Mouse (Mus musculus) intestine, postnatal 0 days (tissue): ENCODE measurements around the gene Cgas. TPM values are rescaled to one million over a fixed set of nuclear protein-coding genes. Genes with fewer than 3 reads are reported as not detected.

Source experiments
- ATAC-seq: fragments of 200-750 bp; cut with Nextera tagmentation; 2 replicates; pipeline ENCODE4 v1.8.0; 2017; ENCODE audit warnings: mild to moderate bottlenecking, moderate TSS enrichment, moderate library complexity
- H3K27ac ChIP-seq: fragments of 300-500 bp; sonication (generic); 2 replicates; pipeline ENCODE4 v1.5.1; 2014; ENCODE audit warnings: mild to moderate bottlenecking, low read depth, low read length, moderate library complexity
- H3K27me3 ChIP-seq: fragments of 300-500 bp; sonication (generic); replicated peaks from 2 replicates; pipeline ENCODE4 v1.6.1; 2014; ENCODE audit warnings: low read length, mixed read lengths; ENCODE audit not compliant: control insufficient read depth, insufficient read depth
- H3K36me3 ChIP-seq: fragments of 300-500 bp; sonication (generic); 2 replicates; pipeline ENCODE4 v1.6.1; 2014; ENCODE audit warnings: mild to moderate bottlenecking, moderate library complexity; ENCODE audit not compliant: control insufficient read depth, insufficient read depth
- H3K4me1 ChIP-seq: fragments of 300-500 bp; sonication (generic); replicated peaks from 2 replicates; pipeline ENCODE4 v1.6.1; 2014; ENCODE audit warnings: antibody characterized with exemption, low read length, mixed read lengths; ENCODE audit not compliant: control insufficient read depth, insufficient read depth
- H3K4me2 ChIP-seq: fragments of 300-500 bp; sonication (generic); replicated peaks from 2 replicates; pipeline ENCODE4 v1.6.1; 2014; ENCODE audit warnings: low read depth, mild to moderate bottlenecking, moderate library complexity
- H3K4me3 ChIP-seq: fragments of 300-500 bp; sonication (generic); 2 replicates; pipeline ENCODE4 v1.5.1; 2014; ENCODE audit warnings: low read depth, low read length
- H3K9ac ChIP-seq: fragments of 300-500 bp; sonication (generic); 2 replicates; pipeline ENCODE4 v1.6.1; 2014; ENCODE audit warnings: mild to moderate bottlenecking, low read depth, low read length
- H3K9me3 ChIP-seq: fragments of 300-500 bp; sonication (generic); 2 replicates; pipeline ENCODE4 v1.6.1; 2016; ENCODE audit warnings: mixed run types; ENCODE audit not compliant: control insufficient read depth
- CTCF ChIP-seq: sonication (generic); IDR thresholded peaks from 2 replicates; pipeline ENCODE4 v1.5.1; 2016; ENCODE audit warnings: low read depth, mild to moderate bottlenecking, control low read depth, antibody characterized with exemption, moderate library complexity
- WGBS: fragments of 180-500 bp; shearing (Covaris S2); extraction: QIAGEN DNeasy Blood & Tissue Kit; methylation state at CpG from one replicate; pipeline ENCODE4 v1.1.7; 2014; 5-methylcytosine and 5-hydroxymethylcytosine counted together
- polyA plus RNA-seq: library from polyadenylated mRNA; unstranded; fragments of >200 nt; fragmentation: Nextera tagmentation; extraction: Ambion mirVana; gene quantifications from 2 replicates; pipeline ENCODE4 v1.2.1, GENCODE M21; 2015

Cgas gene
- polyA plus RNA-seq, 1 experiment from 2014 or later = 0.96 TPM

- peaks cover 19% of the 10 kb centered on the region; the same call in 1 of the 2 replicates for H3K36me3 ChIP-seq
- no peak for TF ChIP-seq CTCF
- H3K9me3 ChIP-seq = no peaks in the 10 kb centered on the region
- H3K9ac ChIP-seq = peak within 1 kb of the TSS; percentile 95
- H3K4me2 ChIP-seq = peak within 1 kb of the TSS; percentile 83
- H3K27ac ChIP-seq = peak within 1 kb of the TSS; percentile 89
- ATAC-seq = peak; percentile 90
- H3K4me1 ChIP-seq = no peaks in the 10 kb centered on the region
- WGBS = under 1% methylated on average over 95 of the region's 96 CpGs
- peak within 1 kb of the TSS; percentile 99 for H3K4me3 ChIP-seq
- H3K27me3 ChIP-seq = peaks cover 16% of the 10 kb centered on the region; the same call in 1 of the 2 replicates
These were observed 5.2 kb upstream of the Cgas start, which contains the start of the genes Mto1 and Gm17324 for GRCm38 (mm10) chr9:78447973-78448873. Gene Mto1 (plus strand): TSS chr9:78448208. Gene Gm17324 (minus strand): TSS chr9:78448786.

- Histone ChIP-seq H3K9ac (no peak overlapping the region), H3K9me3 (no peaks in the 10 kb centered on the region), H3K27ac (no peak overlapping the region), H3K4me3 (peak overlapping the region; percentile 99), H3K4me1 (no peaks in the 10 kb centered on the region), H3K36me3 (peaks cover 14% of the 10 kb centered on the region; the same call in 1 of the 2 replicates), H3K27me3 (peaks cover 18% of the 10 kb centered on the region; the same call in 1 of the 2 replicates), H3K4me2 (peak overlapping the region; percentile 83)
- TF ChIP-seq CTCF = no peak
- ATAC-seq = no peak
- WGBS = 29% methylated on average over 9 of the region's 9 CpGs
These were observed 4.6 kb upstream of the Cgas start for GRCm38 (mm10) chr9:78447606-78447972.

GRCm38 (mm10) chr9:78442237-78442578 lies 829 bp downstream of the Cgas start:
- no peaks in the 10 kb centered on the region for H3K36me3 ChIP-seq
- peak overlapping the region; percentile 49; the same call in 1 of the 2 replicates for H3K9ac ChIP-seq
- peaks cover 22% of the 10 kb centered on the region; the same call in 1 of the 2 replicates for H3K27me3 ChIP-seq
- no peaks in the 10 kb centered on the region; the same call in 1 of the 2 replicates for H3K4me1 ChIP-seq
- ATAC-seq = peak; percentile 32; the same call in 1 of the 2 replicates
- H3K4me3 ChIP-seq = peak overlapping the region; percentile 59
- H3K27ac ChIP-seq = no peak overlapping the region
- no peak for TF ChIP-seq CTCF
- peak overlapping the region; percentile 87 for H3K4me2 ChIP-seq
- no peaks in the 10 kb centered on the region for H3K9me3 ChIP-seq
- WGBS = 6% methylated on average over 9 of the region's 9 CpGs

GRCm38 (mm10) chr9:78439426-78439825 lies 3.6 kb downstream of the Cgas start:
- no peaks in the 10 kb centered on the region for H3K9me3 ChIP-seq
- no peaks in the 10 kb centered on the region; the same call in 1 of the 2 replicates for H3K4me1 ChIP-seq
- no peak overlapping the region for H3K4me3 ChIP-seq
- no peak for ATAC-seq
- H3K27me3 ChIP-seq = peaks cover 17% of the 10 kb centered on the region; the same call in 1 of the 2 replicates
- H3K9ac ChIP-seq = no peak overlapping the region
- H3K4me2 ChIP-seq = no peak overlapping the region
- WGBS = 70% methylated on average over 5 of the region's 5 CpGs
- no peaks in the 10 kb centered on the region for H3K36me3 ChIP-seq
- TF ChIP-seq CTCF = no peak
- H3K27ac ChIP-seq = no peak overlapping the region

GRCm38 (mm10) chr9:78432471-78432870 lies 10.6 kb downstream of the Cgas start:
- H3K4me1 ChIP-seq = no peaks in the 10 kb centered on the region
- no peak overlapping the region for H3K4me2 ChIP-seq
- no peak overlapping the region for H3K4me3 ChIP-seq
- H3K36me3 ChIP-seq = peaks cover 6% of the 10 kb centered on the region; the same call in 1 of the 2 replicates
- no peaks in the 10 kb centered on the region for H3K9me3 ChIP-seq
- no peaks in the 10 kb centered on the region for H3K27me3 ChIP-seq
- 89% methylated on average over 5 of the region's 5 CpGs for WGBS
- TF ChIP-seq CTCF = peak; percentile 43
- H3K27ac ChIP-seq = no peak overlapping the region
- ATAC-seq = no peak
- no peak overlapping the region for H3K9ac ChIP-seq

GRCm38 (mm10) chr9:78430486-78430885 lies 12.6 kb downstream of the Cgas start:
- H3K4me1 ChIP-seq = no peaks in the 10 kb centered on the region
- TF ChIP-seq CTCF = no peak
- WGBS = 76% methylated on average over 6 of the region's 6 CpGs

More at GRCm38 (mm10) chr9:78430486-78430885, 12.6 kb downstream of the Cgas start:
- Histone ChIP-seq H3K9ac (no peak overlapping the region), H3K27ac (no peak overlapping the region), H3K4me3 (no peak overlapping the region), H3K27me3 (no peaks in the 10 kb centered on the region), H3K4me2 (no peak overlapping the region), H3K9me3 (no peaks in the 10 kb centered on the region), H3K36me3 (peaks cover 6% of the 10 kb centered on the region; the same call in 1 of the 2 replicates)
- ATAC-seq = no peak
